Mouse (Mus musculus) frontal cortex, postnatal 25 days (tissue): Measurements from ENCODE around the gene Stx6.

Source experiments
- DNase-seq, 2 experiments: peaks; one replicate each; pipeline ENCODE4 v3.0.0; 2022; ENCODE audit warnings: low spot score in 2 of 2

The Stx6 gene

GRCm38 (mm10) chr1:155233931-155234607, 75.6 kb downstream of the Stx6 start:
- no peak for DNase-seq

- no peak for DNase-seq
Measured at GRCm38 (mm10) chr1:155235641-155236040, 77.1 kb downstream of the Stx6 start.

- no peak for DNase-seq
Measured at GRCm38 (mm10) chr1:155236306-155237024, 78.0 kb downstream of the Stx6 start.

GRCm38 (mm10) chr1:155237390-155237789, 78.9 kb downstream of the Stx6 start:
- peak in 1 of 2 experiments; percentile 50 for DNase-seq

- no peak for DNase-seq
Measured at GRCm38 (mm10) chr1:155238126-155238525, 79.6 kb downstream of the Stx6 start.

- no peak for DNase-seq
Measured at GRCm38 (mm10) chr1:155239169-155239568, 80.7 kb downstream of the Stx6 start.

GRCm38 (mm10) chr1:155239962-155240717, 81.6 kb downstream of the Stx6 start:
- no peak for DNase-seq

- DNase-seq, result no peak
Measured at GRCm38 (mm10) chr1:155241701-155242487, 83.4 kb downstream of the Stx6 start.

GRCm38 (mm10) chr1:155242488-155242745, 83.9 kb downstream of the Stx6 start:
- DNase-seq, result no peak

GRCm38 (mm10) chr1:155243797-155244770, 85.6 kb downstream of the Stx6 start, which contains the start of gene BC034090:
BC034090 (minus strand) TSS chr1:155244444.
- peak in 1 of 2 experiments; percentile 7 for DNase-seq

GRCm38 (mm10) chr1:155244771-155245211, 86.3 kb downstream of the Stx6 start:
- DNase-seq, result no peak

GRCm38 (mm10) chr1:155245516-155245915, 87.0 kb downstream of the Stx6 start:
- DNase-seq, result no peak

GRCm38 (mm10) chr1:155247441-155247840, 88.9 kb downstream of the Stx6 start:
- DNase-seq, result no peak

GRCm38 (mm10) chr1:155248041-155248440, 89.5 kb downstream of the Stx6 start:
- no peak for DNase-seq

- DNase-seq, result no peak
Measured at GRCm38 (mm10) chr1:155249896-155250295, 91.4 kb downstream of the Stx6 start.

GRCm38 (mm10) chr1:155250531-155251135, 92.1 kb downstream of the Stx6 start:
- DNase-seq, result no peak

GRCm38 (mm10) chr1:155251596-155251995, 93.1 kb downstream of the Stx6 start:
- no peak for DNase-seq

GRCm38 (mm10) chr1:155252631-155253121, 94.2 kb downstream of the Stx6 start:
- DNase-seq, result no peak

- DNase-seq, result no peak
Measured at GRCm38 (mm10) chr1:155253126-155253525, 94.6 kb downstream of the Stx6 start.

GRCm38 (mm10) chr1:155254309-155254708, 95.8 kb downstream of the Stx6 start:
- DNase-seq, result no peak
